Mouse (Mus musculus): ENCODE results near the gene Gm28230.

Gene Gm28230

DNA sequence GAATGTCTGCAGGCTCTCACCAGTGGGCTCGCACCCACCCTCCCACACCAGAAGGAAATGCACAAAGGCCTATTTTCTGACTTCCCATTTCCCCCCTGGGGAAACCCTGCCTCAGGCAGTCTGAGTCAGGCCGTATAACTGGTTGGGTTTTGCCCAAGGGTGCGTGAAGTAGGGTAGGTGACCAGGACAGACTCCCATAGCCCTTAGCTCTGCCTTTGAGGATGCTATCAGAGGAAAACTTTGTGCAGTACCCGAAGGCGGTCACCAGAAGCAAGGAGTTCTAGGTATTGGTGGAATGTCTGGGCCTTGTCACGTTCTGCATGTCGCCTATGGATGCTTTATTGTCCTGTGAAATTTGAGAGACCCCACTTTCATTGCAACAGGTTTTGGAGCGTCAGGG is 3.6 kb upstream of the Gm28230 start:
- DNase-seq (ENCODE audit: extremely low read depth, low read depth, low spot score), result no peak

DNA sequence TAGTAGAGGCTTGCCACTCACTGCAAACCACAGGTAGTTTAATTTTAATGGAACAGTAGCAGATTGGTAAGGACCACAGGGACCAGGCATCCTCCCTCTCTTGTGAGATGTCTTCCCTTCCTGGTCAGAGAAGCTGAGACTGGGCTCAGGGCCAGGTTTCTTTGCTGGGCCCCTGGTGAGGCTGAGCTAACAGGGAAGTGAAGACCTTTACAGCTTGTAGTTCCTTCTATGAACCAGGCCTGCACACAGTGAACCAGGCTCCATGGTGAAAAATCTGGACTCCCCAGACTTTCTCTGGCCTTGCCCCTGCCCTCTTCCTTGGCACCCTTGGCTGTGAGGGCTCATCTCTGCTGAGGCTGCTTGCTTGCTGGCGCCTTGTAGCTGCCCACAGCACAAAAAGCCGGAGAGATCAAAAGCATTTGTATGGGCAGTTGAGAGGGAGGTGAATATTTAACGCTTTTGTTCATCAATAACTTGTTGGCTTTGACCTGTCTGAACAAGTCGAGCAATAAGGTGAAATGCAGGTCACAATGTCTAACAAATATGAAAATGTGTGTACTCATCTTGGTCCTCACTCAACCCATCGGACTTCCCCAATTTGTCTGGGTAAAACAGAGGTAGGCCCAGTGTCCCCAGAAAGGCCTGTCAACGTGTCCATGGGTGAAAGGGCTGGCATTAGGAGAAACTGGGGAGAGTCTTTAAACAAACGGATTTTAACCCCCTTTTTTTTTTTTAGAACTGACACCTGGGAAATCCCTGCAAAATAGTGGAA is 2.1 kb upstream of the Gm28230 start:
- no peak for DNase-seq (ENCODE audit: extremely low read depth, low read depth, low spot score)

DNA sequence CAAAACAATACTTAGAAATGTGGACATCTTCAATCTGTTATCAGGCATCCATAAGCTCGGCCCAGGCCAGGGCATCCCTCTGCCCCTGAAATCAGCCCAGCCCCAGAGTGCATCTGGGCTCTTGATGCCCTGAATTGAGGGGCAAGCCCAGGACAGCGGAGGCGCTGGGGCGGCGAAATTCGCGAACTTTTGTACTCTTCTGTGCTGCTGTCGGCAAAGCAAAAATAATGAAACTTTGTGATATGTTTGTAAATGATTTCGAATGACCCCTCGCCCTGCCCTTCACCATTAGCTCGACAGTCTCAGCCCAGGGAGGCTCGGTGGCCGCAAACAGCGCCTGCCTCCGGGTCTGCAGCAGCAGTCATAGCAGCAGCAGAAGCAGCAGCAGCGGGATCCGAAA is 1.4 kb upstream of the Gm28230 start:
- no peak for DNase-seq (ENCODE audit: extremely low read depth, low read depth, low spot score)

DNA sequence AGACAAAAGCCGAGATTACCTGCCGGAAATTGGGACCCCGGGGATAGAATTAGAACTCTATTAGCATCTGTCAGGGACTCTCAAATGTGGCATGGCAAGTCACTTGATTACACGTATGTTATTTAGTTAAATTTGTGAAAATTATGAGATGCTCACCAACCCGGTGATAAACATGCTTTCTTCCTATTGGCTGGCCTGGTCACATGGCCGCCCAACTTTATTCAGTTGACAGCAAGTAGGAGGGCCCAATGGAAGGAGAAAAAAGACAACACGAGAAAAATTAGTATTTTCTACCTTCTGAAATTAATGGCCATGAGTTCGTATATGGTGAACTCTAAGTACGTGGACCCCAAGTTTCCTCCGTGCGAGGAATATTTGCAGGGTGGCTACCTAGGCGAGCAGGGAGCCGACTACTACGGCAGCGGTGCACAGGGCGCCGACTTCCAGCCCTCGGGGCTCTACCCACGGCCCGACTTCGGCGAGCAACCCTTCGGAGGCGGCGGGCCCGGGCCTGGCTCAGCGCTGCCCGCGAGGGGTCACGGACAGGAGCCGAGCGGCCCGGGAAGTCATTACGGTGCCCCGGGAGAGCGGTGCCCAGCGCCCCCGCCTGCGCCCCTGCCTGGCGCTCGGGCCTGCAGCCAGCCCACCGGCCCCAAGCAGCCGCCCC is 578 bp downstream of the Gm28230 start:
- no peak for DNase-seq (ENCODE audit: extremely low read depth, low read depth, low spot score)

DNA sequence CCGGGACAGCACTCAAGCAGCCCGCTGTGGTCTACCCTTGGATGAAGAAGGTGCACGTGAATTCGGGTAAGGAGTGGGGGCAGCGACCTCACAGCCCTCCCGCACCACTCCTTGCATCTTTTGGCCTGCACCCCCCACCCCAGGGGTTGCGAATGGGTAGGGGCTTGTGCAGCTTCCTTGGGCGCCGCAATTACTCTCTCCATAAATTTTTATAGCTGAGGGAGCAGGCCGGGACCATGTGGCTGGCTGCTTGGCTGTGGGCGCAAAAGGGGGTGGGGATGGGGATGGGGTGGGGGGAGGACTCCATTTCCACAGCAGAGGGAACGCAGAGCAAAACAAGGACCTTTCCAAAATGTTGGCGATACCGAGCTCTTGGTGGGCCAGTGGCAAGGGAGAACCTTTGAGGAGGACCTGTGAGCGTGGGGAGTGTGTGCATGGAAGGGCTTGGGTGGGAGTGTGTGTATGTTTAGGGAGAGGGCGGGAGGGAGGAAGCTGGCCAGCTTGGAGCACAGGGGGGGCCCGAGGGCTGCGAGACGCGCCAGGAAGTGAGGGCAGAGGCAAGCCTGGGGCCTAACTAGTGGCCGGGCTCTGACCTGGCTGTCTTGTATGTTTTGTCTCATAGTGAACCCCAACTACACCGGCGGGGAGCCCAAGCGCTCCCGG is 1.2 kb downstream of the Gm28230 start:
- DNase-seq (ENCODE audit: extremely low read depth, low read depth, low spot score), result no peak

DNA sequence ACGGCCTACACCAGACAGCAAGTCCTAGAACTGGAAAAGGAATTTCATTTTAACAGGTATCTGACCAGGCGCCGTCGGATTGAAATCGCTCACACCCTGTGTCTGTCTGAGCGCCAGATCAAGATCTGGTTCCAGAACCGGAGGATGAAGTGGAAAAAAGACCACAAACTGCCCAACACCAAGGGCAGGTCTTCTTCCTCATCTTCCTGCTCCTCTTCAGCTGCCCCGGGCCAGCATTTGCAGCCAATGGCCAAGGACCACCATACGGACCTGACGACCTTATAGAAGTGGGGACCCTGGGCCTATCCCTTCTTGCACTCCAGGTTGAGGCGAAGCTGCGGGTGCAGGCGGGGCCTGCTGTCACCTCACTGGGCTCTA is 1.8 kb downstream of the Gm28230 start:
- no peak for DNase-seq (ENCODE audit: extremely low read depth, low read depth, low spot score)

DNA sequence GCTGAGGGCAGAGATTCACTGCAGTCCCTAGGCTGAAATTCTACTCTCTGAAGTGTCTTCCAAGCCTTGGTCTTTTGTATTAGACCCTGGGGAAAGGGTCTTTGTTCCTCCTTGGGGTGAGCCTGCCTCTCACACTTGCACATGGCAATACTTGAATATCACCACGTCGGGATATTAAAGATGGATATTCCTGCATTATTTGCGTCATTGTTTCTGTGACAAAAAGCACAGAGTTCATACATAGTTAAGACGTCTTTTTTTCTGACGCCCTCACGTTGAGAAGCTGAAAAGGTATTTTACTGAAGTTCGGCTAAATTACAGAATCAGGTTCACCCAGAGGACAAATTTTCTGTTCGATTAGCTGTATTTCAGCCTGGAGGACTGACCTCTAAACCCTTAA is 3.8 kb downstream of the Gm28230 start:
- DNase-seq (ENCODE audit: extremely low read depth, low read depth, low spot score), result no peak

DNA sequence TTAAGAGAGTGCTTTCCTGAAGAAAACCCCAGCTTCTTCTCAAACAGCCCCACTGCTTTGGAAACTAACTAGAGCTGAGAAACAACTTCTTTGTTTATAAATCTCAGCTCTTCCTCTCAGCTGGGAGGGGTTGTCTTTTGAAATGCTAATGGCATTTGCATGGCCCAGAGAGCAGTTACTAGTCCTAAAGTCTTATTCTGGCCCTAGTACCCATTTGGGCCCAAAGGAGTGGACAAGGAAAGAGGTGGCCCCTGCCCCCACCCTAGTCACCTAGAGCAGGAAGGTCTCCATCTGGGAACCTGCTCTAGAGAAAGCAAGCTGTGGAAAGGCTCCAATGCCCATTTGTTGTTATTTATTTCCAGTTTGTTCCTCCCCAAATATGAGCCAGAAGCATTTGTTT is 4.5 kb downstream of the Gm28230 start:
- no peak for DNase-seq (ENCODE audit: extremely low read depth, low read depth, low spot score)

DNA sequence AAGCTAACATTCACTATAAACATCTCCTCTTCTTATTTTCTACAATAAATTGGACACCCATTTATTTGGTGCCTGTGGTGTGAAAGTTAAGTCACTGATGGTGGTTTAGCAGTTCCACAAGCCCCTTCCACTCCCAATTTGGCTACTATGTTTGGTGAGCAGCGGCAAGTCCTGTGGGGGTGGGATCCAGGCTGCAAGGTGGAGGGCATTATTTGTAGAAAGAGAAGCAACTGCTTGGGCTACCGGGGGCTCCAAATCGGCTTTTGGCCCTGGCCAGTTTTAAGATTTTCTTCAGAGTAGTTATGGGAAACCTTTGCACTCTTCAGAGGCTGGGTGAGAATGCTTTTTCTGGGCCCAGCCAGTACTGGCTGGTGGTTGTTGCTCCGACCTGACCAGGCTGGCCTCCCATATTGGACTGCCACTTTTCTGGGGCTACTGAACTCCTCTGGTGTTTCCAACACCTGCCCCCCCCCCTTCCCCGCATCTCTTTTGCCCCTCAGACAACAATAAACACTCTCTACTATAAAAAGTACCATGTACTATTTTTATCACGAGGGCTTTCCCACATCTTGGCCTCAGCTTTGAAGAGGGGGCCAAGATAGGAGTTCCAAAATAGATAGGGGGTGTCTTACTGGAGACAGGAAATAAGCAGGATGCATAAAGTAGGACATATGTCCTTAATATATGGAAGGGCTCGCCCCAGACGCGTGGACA is 5.4 kb downstream of the Gm28230 start:
- no peak for DNase-seq (ENCODE audit: extremely low read depth, low read depth, low spot score)

DNA sequence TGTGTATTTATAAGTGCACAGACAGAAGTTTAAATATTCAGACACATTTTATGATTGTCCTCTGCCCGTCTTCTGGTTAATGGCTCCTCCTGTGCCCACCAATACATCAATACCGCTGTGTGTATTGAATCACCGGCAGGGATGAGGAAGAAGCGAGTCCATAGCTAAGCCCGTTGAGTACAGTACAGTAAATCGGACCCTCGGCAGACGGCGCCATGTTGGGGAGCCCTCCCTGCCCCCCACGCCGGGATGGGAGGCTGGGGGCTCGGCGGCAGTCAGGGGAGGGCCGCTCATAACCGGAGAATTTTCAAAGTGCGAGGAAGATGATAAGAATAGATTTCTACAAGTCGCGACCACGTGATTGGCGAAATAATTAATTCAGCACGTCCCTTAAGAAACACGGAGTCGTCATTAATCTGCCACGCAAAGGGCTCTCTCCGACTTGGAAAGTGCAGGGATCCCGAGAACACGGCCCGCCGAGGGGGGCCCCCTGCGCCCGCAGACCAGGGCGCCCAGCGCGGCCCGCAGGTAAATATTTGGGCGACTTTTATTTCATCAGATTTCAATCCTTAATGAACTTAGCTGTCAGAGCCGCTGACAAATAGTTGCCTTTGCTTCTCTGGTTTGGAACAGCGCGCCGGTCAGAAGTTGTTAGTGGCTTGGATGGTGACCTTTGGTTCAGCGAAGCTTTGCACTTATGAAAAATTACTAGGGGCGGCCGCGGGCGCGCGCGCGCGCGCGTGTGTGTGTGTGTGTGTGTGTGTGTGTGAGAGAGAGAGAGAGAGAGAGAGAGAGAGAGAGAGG is 6.2 kb downstream of the Gm28230 start:
- no peak for DNase-seq (ENCODE audit: extremely low read depth, low read depth, low spot score)

DNA sequence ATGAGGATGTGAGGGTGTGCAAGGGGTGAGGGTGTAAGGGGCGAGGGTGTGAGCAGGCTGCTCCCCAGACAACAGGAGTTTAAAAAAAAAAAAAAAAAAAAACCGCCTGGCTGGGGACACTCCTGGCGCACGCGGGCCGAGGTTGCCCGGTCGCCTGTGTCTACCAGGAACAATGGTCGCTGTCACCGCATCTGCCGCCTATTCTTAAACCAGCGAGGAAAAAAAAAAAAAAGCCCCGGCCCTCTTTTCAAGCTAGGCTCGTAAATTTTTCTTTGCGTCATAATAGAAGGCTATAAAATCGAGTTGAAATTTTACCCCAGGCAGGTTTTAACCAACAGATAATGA is 6.8 kb downstream of the Gm28230 start:
- DNase-seq (ENCODE audit: extremely low read depth, low read depth, low spot score), result no peak

DNA sequence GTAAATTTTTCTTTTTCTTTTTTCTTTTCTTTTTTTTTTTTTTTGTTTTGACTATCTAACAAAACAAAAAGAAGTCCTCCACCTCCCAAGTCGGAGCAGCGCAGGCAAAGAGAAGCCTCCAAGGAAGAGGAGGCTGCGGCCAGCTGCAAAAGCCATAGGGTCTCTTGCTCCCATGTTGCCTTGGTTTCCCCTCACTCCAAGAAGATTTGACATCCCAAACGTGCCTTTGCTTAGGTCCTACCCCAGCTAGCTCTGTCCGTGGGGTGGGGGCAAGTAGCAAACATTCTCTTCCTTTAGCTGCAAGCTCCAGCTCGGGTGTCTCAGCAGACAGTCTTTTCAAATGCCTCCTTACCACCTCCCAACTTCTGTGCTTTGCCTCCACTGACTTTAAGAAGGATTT is 7.2 kb downstream of the Gm28230 start:
- DNase-seq (ENCODE audit: extremely low read depth, low read depth, low spot score), result no peak

DNA sequence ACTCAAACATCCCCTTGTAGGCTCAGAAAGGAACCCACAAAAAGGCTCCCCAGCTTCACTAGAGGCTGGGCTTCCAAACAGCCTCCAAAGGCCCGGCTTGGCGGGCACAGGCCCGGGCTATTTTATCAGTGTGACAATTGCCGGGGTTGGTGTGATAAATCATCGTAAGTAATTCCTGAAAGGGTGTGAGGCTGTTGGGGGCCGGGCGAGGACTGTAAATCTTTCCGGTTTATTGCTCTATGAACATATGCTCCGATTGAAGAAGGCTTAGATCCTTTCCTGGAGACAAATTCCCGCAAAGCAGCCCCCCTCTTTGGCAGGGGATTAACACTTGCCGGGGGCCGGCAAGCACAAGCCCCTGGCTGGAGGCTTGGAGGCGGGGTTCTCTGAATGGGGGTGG is 7.9 kb downstream of the Gm28230 start:
- no peak for DNase-seq (ENCODE audit: extremely low read depth, low read depth, low spot score)

DNA sequence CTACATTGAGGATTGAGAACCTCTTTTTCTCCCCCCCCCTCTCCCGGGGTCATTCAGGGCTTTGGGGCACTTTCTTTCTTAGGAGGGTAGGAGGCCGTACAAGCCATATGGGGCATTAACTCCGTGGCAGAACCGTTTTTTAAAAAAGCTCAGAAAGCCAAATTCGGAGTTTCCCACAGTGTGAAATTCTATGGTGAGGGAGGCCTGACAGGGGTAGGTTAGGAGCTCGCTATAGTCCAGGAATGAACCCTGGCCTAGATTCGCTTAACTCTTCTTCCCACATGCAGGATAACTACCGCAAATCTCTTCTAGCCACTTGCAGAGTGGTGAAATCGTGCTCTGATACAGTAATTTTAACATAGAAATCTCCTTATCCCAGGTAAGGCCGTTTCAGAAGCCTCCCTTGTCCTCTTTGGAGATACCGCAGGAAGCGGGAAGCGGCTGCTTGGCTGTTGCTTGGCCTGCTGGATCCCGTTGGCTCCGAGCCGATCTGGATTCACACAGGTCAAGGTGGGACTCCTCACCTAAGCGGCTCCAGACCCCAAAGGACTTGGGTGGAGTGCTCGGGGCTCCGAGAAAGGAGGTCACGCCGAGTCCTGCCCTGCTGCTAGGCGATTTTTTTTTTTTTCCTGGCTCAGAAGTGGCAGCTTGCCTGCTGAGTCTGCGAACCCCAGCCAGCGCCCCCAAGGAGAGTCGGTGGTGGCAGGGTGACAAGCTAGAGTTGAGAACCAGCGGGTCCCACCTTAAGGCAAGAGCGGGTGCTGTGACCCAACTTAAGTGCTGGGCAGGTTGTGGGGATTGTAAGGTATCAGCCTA is 8.7 kb downstream of the Gm28230 start:
- no peak for DNase-seq (ENCODE audit: extremely low read depth, low read depth, low spot score)

DNA sequence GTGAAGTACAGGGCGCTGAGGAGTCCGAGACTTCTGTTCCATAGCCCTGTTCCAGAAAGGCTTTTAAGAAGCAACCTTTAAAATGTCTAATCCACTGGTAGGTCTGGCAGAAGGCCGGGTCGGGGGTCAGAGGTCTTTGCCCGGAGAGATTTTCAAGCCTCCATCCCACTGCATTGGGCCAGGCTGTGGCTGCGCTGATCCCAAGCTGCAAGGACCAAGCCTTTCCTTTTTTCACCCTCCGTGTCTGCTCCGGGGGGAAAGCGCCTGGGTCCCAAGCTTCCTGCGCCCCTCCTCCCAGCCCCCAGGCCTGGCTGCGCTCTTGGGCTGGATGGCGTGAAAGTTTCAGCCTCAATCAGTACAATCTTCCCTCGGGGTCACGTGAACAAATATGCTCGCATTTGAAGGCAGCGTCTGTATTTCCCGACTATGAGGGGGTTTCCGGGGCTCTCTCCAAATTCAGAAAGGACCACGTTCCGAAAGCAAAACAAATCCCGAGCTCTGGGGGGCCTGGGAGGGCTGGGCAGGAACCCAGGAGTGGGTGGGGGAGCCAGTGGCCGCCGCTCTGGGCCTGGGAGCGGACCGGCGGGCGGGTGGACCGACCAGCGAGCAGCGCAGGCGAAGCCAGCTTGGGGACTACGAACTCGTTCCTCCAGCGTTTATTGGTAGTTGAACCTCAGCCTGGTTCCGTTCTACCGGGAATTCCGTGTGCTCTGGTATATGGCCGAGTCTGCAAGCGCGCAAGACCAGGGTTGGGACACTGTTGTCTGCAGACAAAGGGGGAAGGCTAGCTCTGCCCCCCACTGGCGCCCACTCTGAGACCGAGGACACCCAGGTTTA is 9.5 kb downstream of the Gm28230 start:
- no peak for DNase-seq (ENCODE audit: extremely low read depth, low read depth, low spot score)

DNA sequence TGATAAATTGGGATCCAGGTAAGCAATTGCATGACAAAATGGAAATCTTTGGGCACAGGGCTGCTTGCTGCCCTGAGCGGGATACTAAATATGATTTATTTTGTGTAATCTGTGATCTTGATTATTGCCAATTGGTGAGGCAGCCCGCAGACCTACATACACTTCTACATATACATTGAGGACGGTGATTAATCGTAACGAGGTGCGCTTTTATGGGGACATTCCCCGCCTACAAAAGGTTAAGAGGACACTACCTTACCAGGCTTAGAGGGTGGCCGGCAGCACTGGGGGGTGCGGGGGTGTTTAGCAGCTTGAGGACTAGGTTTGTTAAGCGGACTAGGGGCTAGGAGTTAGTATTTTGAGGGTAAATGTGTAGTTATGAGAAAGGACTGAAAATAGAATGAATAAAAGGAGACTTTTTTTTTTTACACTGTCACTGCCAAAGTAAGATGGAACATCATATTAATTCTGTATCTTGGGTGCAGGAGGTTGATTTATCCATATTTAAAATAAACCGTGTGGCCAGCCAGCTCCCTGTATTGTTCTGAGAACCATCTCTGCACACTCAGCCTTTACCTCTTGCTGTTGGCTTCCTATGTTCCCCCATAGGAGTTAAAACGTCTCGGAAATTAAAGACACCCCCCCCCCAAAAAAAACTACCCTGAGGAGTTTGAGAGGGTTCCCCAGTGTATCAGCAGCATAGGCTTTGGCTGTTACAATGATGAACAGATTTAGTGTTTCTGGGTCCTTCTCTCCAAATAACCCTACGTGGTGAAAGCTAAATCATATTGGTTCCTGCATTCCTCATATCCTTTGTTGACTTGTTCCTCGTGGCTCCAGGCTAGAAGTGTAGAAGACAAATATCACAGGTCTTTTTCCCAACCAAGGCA is 10.4 kb downstream of the Gm28230 start:
- no peak for DNase-seq (ENCODE audit: extremely low read depth, low read depth, low spot score)

DNA sequence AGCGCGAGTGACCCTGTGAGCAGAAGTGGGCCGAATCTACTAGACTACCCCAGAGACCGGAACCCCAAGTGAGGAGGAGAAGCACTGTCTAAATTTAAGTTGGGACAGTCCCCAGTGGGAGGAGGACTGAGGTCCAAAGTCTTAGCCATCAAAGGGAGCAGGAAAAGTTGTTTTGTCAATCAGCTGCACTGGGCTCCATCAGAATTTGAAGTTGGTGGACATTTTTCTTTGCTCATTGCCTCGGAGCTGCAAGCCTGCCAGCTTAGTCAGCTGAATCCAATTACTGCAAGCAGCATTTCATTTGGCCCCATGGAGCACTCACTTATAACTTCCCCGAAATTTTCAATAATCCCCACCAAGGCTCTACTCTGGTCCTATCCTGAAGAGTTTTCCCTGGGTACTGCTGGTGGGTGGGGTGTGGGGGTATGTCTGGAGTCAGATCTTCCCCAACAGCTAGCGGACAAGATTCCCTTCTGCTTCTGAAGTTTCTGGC is 11.1 kb downstream of the Gm28230 start:
- DNase-seq (ENCODE audit: extremely low read depth, low read depth, low spot score), result no peak
